Mouse (Mus musculus) E14TG2a.4 (cell line): ENCODE data around the gene Vmn1r2.
"Not testable (repeated sequence)": the region's sequence is repeated elsewhere in the genome, so short reads cannot be mapped to it uniquely, and the experiment has no call there.

ENCODE experiments used
- CTCF ChIP-seq: conservative IDR thresholded peaks from 2 replicates; pipeline ENCODE4 v1.5.1; 2014; ENCODE audit warnings: low read length
- POU5F1 ChIP-seq: IDR thresholded peaks from 2 replicates; pipeline ENCODE4 v1.6.1; 2014; ENCODE audit warnings: low read length, borderline replicate concordance

- not testable (repeated sequence) for TF ChIP-seq CTCF, POU5F1
Observed at GRCm38 (mm10) chr4:3147926-3148325, 19.2 kb upstream of the Vmn1r2 start.
